Mouse (Mus musculus): ENCODE data around the gene Adam30. TPM values are rescaled to one million over a fixed set of nuclear protein-coding genes. Genes with fewer than 3 reads are reported as not detected.

Adam30 gene
- polyA plus RNA-seq, 1 experiment from 2014 or later = not detected

DNA sequence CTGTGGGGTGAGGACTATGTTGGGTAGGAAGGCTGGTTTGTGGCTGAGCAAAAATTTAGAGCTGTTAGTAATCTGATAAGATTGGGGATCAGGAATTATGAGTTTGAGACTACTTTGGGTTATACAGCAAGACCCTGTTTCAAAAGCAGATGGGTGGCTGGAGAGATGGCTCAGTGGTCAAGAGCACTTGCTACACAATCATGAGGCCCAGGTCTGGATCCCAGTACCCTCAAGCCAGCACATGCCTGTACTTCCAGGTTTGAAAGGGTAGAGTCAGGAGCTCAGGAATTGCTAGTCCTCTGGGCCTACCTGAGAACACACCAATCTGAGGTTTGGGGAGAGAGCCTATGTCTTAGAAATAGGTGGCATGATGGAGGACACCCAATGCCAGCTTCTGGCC lies 7.0 kb upstream of the Adam30 start:
- no peak overlapping the region for H3K27ac ChIP-seq (replicated peaks in 1 of 2; ENCODE audit: control insufficient read depth in 1 of 2, insufficient read depth in 1 of 2, low read depth in 2 of 2, low read length in 2 of 2)
- no peak overlapping the region for H3K9ac ChIP-seq (ENCODE audit: low read length)
- no peaks in the 10 kb centered on the region for H3K27me3 ChIP-seq (ENCODE audit: control insufficient read depth, insufficient read depth, low read length)
- ATAC-seq (ENCODE audit: insufficient number of reproducible peaks, insufficient read depth, low FRiP score, low read depth) = no peak
- H3K9me3 ChIP-seq (ENCODE audit: control insufficient read depth, low read length) = no peaks in the 10 kb centered on the region
- no peak overlapping the region for H3K4me3 ChIP-seq (ENCODE audit: control insufficient read depth in 1 of 2, insufficient read depth in 1 of 2, low read depth in 1 of 2, low read length in 2 of 2)
- peaks cover 2% of the 10 kb centered on the region in 2 experiments; a peak in 3 of 4 replicates for H3K4me1 ChIP-seq (ENCODE audit: control insufficient read depth in 2 of 2, insufficient read depth in 2 of 2, low read length in 2 of 2)
- H3K36me3 ChIP-seq (ENCODE audit: control insufficient read depth, insufficient read depth, low read length) = peaks cover 13% of the 10 kb centered on the region
- no peak overlapping the region for H3K4me2 ChIP-seq (ENCODE audit: low read length)

DNA sequence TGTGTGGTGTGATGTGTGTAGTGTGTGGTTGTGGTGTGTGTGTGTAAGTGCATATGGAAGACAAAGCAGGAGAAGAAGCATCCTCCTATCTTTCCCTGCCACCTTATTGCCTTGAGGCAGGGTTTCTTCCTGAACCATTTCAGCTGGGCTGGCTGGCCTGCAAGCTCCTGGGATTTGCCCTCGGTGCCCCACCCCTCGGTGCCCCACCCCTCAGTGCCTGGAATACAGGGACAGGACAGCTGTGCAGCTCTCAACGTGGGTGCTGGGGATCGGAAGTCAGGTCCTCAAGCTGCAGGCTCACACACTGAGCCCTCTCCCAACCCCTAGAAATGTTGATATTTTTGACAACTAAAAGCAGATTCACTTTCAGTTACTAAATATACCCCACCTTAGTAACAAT lies 4.3 kb upstream of the Adam30 start:
- 48% methylated on average over 4 of the region's 4 CpGs for WGBS
- Histone ChIP-seq H3K36me3 (ENCODE audit: control insufficient read depth, insufficient read depth, low read length) (no peaks in the 10 kb centered on the region), H3K27me3 (ENCODE audit: control insufficient read depth, insufficient read depth, low read length) (no peaks in the 10 kb centered on the region), H3K4me3 (ENCODE audit: control insufficient read depth in 1 of 2, insufficient read depth in 1 of 2, low read depth in 1 of 2, low read length in 2 of 2) (no peak overlapping the region), H3K9me3 (ENCODE audit: control insufficient read depth, low read length) (no peaks in the 10 kb centered on the region), H3K9ac (ENCODE audit: low read length) (no peak overlapping the region), H3K27ac (replicated peaks in 1 of 2; ENCODE audit: control insufficient read depth in 1 of 2, insufficient read depth in 1 of 2, low read depth in 2 of 2, low read length in 2 of 2) (no peak overlapping the region), H3K4me1 (ENCODE audit: control insufficient read depth in 2 of 2, insufficient read depth in 2 of 2, low read length in 2 of 2) (peaks cover 7 to 9% of the 10 kb centered on the region in 2 experiments), H3K4me2 (ENCODE audit: low read length) (no peak overlapping the region)
- ATAC-seq (ENCODE audit: insufficient number of reproducible peaks, insufficient read depth, low FRiP score, low read depth) = no peak

DNA sequence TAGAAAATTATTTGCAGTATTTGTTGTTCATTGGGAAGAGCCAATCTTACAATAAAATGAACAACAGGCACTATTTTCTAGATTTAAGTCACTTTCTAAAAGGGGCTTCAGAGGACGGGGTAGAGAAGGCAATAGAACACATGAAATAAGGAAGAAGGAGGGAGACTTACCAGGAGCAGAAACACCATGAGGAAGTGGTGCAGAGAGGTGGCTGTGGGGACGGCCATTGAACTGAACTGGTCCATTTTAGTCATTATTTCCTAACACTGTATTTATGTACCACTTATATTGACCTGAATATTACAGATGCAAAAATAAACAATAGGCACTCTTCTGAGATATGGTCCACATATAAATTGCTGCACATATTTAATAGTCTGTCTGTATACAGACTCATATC lies 3.4 kb upstream of the Adam30 start:
- Histone ChIP-seq H3K36me3 (ENCODE audit: control insufficient read depth, insufficient read depth, low read length) (no peaks in the 10 kb centered on the region), H3K9ac (ENCODE audit: low read length) (no peak overlapping the region), H3K4me3 (ENCODE audit: control insufficient read depth in 1 of 2, insufficient read depth in 1 of 2, low read depth in 1 of 2, low read length in 2 of 2) (no peak overlapping the region), H3K4me2 (ENCODE audit: low read length) (no peak overlapping the region), H3K4me1 (ENCODE audit: control insufficient read depth in 2 of 2, insufficient read depth in 2 of 2, low read length in 2 of 2) (peaks cover 7 to 9% of the 10 kb centered on the region in 2 experiments), H3K27ac (replicated peaks in 1 of 2; ENCODE audit: control insufficient read depth in 1 of 2, insufficient read depth in 1 of 2, low read depth in 2 of 2, low read length in 2 of 2) (no peak overlapping the region), H3K9me3 (ENCODE audit: control insufficient read depth, low read length) (no peaks in the 10 kb centered on the region), H3K27me3 (ENCODE audit: control insufficient read depth, insufficient read depth, low read length) (no peaks in the 10 kb centered on the region)
- ATAC-seq (ENCODE audit: insufficient number of reproducible peaks, insufficient read depth, low FRiP score, low read depth) = no peak
- 67% methylated on average over 2 of the region's 2 CpGs for WGBS

DNA sequence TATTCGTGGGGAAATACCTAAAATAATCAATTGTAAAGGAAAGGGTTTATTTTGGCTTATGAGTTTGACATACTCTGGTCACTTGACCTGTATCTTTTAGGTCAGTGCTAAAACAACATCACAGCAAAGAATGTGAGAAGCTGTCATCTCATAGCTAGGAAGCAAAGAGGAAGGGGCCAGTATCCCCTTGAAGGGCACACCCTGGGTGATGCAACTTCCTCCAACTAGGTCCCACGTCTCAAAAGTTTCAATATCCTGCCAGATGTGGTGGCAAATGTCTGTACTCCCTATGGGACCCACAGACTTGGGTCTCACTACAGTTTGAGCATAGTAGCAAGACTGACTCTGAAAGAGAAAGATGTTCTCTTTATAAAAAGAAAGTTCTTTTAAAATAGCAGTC lies 2.8 kb upstream of the Adam30 start:
- Histone ChIP-seq H3K27ac (replicated peaks in 1 of 2; ENCODE audit: control insufficient read depth in 1 of 2, insufficient read depth in 1 of 2, low read depth in 2 of 2, low read length in 2 of 2) (no peak overlapping the region), H3K27me3 (ENCODE audit: control insufficient read depth, insufficient read depth, low read length) (no peaks in the 10 kb centered on the region), H3K4me3 (ENCODE audit: control insufficient read depth in 1 of 2, insufficient read depth in 1 of 2, low read depth in 1 of 2, low read length in 2 of 2) (no peak overlapping the region), H3K9me3 (ENCODE audit: control insufficient read depth, low read length) (no peaks in the 10 kb centered on the region), H3K4me2 (ENCODE audit: low read length) (no peak overlapping the region), H3K4me1 (ENCODE audit: control insufficient read depth in 2 of 2, insufficient read depth in 2 of 2, low read length in 2 of 2) (peaks cover 7 to 9% of the 10 kb centered on the region in 2 experiments), H3K36me3 (ENCODE audit: control insufficient read depth, insufficient read depth, low read length) (no peaks in the 10 kb centered on the region), H3K9ac (ENCODE audit: low read length) (no peak overlapping the region)
- 47% methylated on average over 2 of the region's 2 CpGs for WGBS
- no peak for ATAC-seq (ENCODE audit: insufficient number of reproducible peaks, insufficient read depth, low FRiP score, low read depth)

DNA sequence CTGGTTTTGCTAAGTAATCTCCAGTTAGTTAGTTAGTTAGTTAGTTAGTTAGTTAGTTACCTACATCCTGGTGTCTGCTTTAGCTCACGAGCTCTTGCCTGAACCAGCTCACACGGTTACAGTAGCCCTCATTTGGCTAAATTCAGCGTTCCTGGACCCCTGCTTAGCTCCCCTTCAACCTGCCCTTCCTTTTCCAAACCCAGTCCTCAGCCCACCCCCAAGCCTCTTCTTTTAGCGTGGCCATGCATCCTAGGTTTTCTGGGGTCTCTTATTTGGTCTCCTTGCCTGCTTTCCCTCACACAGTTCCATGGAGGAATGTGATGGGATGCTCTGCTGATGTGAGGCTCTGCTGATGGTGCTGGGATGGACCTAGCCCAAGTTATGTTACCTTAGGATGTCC lies 1.8 kb upstream of the Adam30 start:
- ATAC-seq (ENCODE audit: insufficient number of reproducible peaks, insufficient read depth, low FRiP score, low read depth) = no peak
- H3K27ac ChIP-seq (replicated peaks in 1 of 2; ENCODE audit: control insufficient read depth in 1 of 2, insufficient read depth in 1 of 2, low read depth in 2 of 2, low read length in 2 of 2) = no peak overlapping the region
- H3K36me3 ChIP-seq (ENCODE audit: control insufficient read depth, insufficient read depth, low read length) = no peaks in the 10 kb centered on the region
- no peak overlapping the region for H3K9ac ChIP-seq (ENCODE audit: low read length)
- no peaks in the 10 kb centered on the region for H3K27me3 ChIP-seq (ENCODE audit: control insufficient read depth, insufficient read depth, low read length)
- peaks cover 7 to 9% of the 10 kb centered on the region in 2 experiments for H3K4me1 ChIP-seq (ENCODE audit: control insufficient read depth in 2 of 2, insufficient read depth in 2 of 2, low read length in 2 of 2)
- no peak overlapping the region for H3K4me2 ChIP-seq (ENCODE audit: low read length)
- 62% methylated on average over 4 of the region's 4 CpGs for WGBS
- H3K9me3 ChIP-seq (ENCODE audit: control insufficient read depth, low read length) = no peaks in the 10 kb centered on the region
- no peak overlapping the region for H3K4me3 ChIP-seq (ENCODE audit: control insufficient read depth in 1 of 2, insufficient read depth in 1 of 2, low read depth in 1 of 2, low read length in 2 of 2)

DNA sequence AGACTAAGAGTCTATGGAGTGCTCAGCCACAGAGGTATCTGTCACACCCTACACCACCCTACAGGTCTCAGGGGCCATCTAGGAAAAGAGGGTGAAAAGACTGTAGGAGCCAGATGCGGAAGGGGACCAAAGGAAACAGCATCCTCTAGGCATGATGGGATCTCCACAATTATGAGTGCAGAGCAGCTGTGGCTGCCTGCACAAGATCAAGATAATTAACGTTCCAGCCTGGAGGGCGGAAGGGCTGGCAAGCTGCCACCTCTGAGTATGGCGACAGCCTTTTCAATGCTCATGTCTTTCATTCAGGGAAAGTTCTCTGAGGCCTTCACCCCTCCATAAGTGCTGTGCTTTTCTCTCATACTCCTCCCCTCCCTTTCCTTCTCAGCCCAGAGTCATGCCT lies 1.1 kb upstream of the Adam30 start:
- Histone ChIP-seq H3K4me1 (ENCODE audit: control insufficient read depth in 2 of 2, insufficient read depth in 2 of 2, low read length in 2 of 2) (peaks cover 7 to 9% of the 10 kb centered on the region in 2 experiments), H3K4me3 (ENCODE audit: control insufficient read depth in 1 of 2, insufficient read depth in 1 of 2, low read depth in 1 of 2, low read length in 2 of 2) (no peak overlapping the region), H3K27me3 (ENCODE audit: control insufficient read depth, insufficient read depth, low read length) (no peaks in the 10 kb centered on the region), H3K36me3 (ENCODE audit: control insufficient read depth, insufficient read depth, low read length) (no peaks in the 10 kb centered on the region), H3K4me2 (ENCODE audit: low read length) (no peak overlapping the region), H3K27ac (replicated peaks in 1 of 2; ENCODE audit: control insufficient read depth in 1 of 2, insufficient read depth in 1 of 2, low read depth in 2 of 2, low read length in 2 of 2) (no peak overlapping the region), H3K9ac (ENCODE audit: low read length) (no peak overlapping the region), H3K9me3 (ENCODE audit: control insufficient read depth, low read length) (no peaks in the 10 kb centered on the region)
- ATAC-seq (ENCODE audit: insufficient number of reproducible peaks, insufficient read depth, low FRiP score, low read depth) = no peak
- WGBS = 14% methylated on average over 4 of the region's 4 CpGs

DNA sequence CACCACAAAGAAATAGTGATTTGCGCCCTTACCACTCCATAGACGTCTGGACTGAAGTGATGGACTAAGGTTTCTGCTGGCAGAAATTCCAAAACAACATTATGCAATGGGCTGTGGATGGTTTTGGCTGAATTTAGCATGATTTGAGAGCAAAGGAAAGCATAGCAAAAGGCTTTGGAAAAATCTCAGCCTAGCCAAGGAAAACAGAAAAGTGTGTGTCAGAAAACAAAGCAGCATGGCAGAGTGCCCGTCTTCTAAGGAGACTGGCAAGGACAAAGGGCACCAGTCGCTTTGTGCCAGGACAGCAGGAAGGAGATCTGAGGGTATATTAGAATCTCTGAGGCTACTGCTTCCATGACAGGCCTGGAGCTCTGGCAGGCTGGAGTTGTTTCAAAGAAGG lies 17.9 kb downstream of the Adam30 start:
- no peak overlapping the region for H3K9ac ChIP-seq (ENCODE audit: low read length)
- H3K27ac ChIP-seq (replicated peaks in 1 of 2; ENCODE audit: control insufficient read depth in 1 of 2, insufficient read depth in 1 of 2, low read depth in 2 of 2, low read length in 2 of 2) = peak overlapping the region; percentile 49 to 53; a peak in 2 of 4 replicates
- H3K4me2 ChIP-seq (ENCODE audit: low read length) = no peak overlapping the region
- 0 out of 2 replicates have a peak, but pooled peaks cover 9% of the 10 kb centered on the region for H3K9me3 ChIP-seq (ENCODE audit: control insufficient read depth, low read length)
- no peaks in the 10 kb centered on the region for H3K27me3 ChIP-seq (ENCODE audit: control insufficient read depth, insufficient read depth, low read length)
- ATAC-seq (ENCODE audit: insufficient number of reproducible peaks, insufficient read depth, low FRiP score, low read depth) = no peak
- H3K4me1 ChIP-seq (ENCODE audit: control insufficient read depth in 2 of 2, insufficient read depth in 2 of 2, low read length in 2 of 2) = no peaks in the 10 kb centered on the region
- H3K4me3 ChIP-seq (ENCODE audit: control insufficient read depth in 1 of 2, insufficient read depth in 1 of 2, low read depth in 1 of 2, low read length in 2 of 2) = no peak overlapping the region
- WGBS = 63% methylated on average over 4 of the region's 4 CpGs
- H3K36me3 ChIP-seq (ENCODE audit: control insufficient read depth, insufficient read depth, low read length) = no peaks in the 10 kb centered on the region

DNA sequence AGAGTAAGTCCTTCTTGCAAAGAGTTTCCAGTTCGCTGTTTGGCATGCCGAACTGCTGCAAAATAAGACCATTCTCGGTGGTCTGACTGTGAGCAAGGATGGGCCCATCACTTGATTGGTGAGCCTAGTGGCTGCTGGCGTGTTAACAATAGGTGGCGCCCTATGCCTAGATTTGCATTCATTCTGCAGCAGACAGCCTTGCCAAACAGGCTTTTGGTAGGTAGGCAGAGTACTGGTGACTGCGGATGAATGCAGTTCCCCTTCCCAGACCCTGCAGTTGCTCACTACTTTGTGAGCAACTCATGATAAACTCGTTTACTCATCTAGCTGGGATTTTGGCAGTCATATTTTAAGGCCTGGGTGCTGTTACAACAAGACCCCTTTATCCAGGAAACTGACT lies 20.4 kb downstream of the Adam30 start:
- no peaks in the 10 kb centered on the region for H3K36me3 ChIP-seq (ENCODE audit: control insufficient read depth, insufficient read depth, low read length)
- H3K4me1 ChIP-seq (ENCODE audit: control insufficient read depth in 2 of 2, insufficient read depth in 2 of 2, low read length in 2 of 2) = no peaks in the 10 kb centered on the region
- no peak overlapping the region for H3K4me2 ChIP-seq (ENCODE audit: low read length)
- no peak overlapping the region for H3K9ac ChIP-seq (ENCODE audit: low read length)
- no peak overlapping the region for H3K4me3 ChIP-seq (ENCODE audit: control insufficient read depth in 1 of 2, insufficient read depth in 1 of 2, low read depth in 1 of 2, low read length in 2 of 2)
- ATAC-seq (ENCODE audit: insufficient number of reproducible peaks, insufficient read depth, low FRiP score, low read depth) = no peak
- WGBS = 27% methylated on average over 7 of the region's 7 CpGs
- 0 out of 2 replicates have a peak, but pooled peaks cover 9% of the 10 kb centered on the region for H3K9me3 ChIP-seq (ENCODE audit: control insufficient read depth, low read length)
- H3K27me3 ChIP-seq (ENCODE audit: control insufficient read depth, insufficient read depth, low read length) = no peaks in the 10 kb centered on the region
- no peak overlapping the region for H3K27ac ChIP-seq (replicated peaks in 1 of 2; ENCODE audit: control insufficient read depth in 1 of 2, insufficient read depth in 1 of 2, low read depth in 2 of 2, low read length in 2 of 2)

Data from heart, embryonic 14.5 days (tissue).